Mouse (Mus musculus) right cerebral cortex, postnatal 10 days (tissue): ENCODE measurements around the gene Ap3b2.
A peak's percentile ranks its signal among the peaks of the same experiment; 100 is the strongest.
"Not testable (repeated sequence)": the region's sequence is repeated elsewhere in the genome, so short reads cannot be mapped to it uniquely, and the experiment has no call there.

Experiments
- DNase-seq, 2 experiments: peaks; one replicate each; pipeline ENCODE4 v3.0.0; 2021; ENCODE audit warnings: low spot score in 2 of 2

Gene Ap3b2

DNA sequence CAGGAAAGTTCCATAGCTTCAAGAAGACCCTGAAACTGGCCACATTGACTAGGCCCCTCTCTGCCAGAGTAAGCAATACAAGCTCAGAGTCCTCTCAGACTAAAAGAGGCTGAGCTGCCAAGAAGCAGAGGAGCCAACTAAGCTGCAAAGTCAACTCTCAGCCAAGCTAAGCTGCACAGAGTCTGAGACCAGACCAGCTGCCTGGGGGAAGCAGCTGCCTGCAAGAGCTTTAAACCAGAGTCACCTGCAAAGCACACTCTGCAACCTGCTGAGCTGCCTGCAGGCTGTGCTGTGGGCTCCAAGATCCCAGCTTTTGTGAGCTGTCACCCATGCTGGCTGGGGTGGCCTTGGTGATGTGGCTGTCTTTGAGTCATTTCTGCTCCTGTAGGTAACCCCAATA lies 15.5 kb downstream of the Ap3b2 start:
- DNase-seq: not testable (repeated sequence)

DNA sequence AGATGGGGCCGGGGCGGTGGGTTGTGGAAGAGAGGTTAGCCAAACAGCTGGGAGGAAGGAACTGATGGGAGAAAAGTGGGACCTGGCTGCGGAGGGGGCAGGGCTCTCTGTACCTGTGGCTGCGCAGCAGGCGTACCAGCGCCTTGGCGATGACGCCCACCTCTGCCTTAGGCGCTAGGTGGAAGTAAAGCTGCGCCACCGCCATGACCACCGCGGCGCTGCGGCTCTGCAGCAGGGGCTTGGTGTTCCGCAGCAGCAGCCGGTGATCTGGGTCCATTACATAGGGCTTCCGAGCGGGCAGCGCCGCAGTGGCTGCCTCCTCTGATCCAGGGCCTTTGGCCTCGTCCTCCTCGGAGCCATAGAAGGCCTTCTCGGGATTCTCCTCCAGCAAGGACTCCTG lies 16.9 kb downstream of the Ap3b2 start:
- DNase-seq: no peak

- DNase-seq: peak in 1 of 2 experiments; percentile 37
Observed at GRCm38 (mm10) chr7:81475221-81475620, 18.5 kb downstream of the Ap3b2 start.

DNA sequence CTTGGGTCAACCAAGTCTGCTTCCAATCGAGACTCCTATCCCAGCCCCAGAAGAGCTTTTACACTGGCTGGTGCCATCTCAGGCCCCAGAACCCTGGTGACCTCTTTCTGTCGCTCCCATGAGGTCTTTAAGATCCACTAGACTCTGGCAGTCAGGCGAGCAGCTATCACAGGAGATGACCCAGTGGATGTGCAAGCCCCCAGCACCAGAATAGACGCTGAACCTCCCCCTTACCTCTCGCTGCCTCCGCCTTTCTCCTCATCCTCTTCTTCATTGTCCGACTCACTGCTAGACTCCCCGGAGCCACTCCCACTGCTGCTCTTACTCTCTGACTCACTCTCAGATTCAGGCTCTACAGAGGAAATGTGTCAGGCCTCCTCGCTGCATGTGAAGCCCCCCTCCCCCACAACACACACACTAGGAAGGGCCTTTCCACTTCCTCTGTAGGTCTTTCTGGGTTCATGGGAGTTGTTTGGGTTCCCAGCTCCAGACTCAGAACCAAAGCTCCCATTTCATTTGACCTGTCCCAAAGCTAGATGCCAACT lies 28.7 kb downstream of the Ap3b2 start:
- DNase-seq: peak in 1 of 2 experiments; percentile 22

DNA sequence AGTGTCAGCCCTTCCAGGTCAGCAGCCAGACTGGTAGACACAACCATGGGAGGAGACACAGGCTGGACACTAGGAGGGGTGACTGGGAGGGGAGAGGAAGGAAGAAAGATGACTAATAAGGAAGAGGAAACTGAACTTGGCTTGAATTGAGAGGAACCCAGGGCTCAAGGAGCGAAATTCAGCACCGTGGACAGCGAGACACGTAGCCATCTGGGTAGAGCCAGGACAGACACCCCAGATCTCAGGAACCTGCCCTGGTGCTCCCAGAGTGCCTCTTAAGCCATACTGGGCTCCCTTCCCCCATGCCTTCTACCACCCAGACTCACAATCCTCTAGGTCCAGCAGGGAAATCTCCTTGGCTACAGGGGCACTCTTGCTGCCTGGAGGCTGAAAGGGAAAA lies 29.6 kb downstream of the Ap3b2 start:
- DNase-seq: peak in 1 of 2 experiments; percentile 19

DNA sequence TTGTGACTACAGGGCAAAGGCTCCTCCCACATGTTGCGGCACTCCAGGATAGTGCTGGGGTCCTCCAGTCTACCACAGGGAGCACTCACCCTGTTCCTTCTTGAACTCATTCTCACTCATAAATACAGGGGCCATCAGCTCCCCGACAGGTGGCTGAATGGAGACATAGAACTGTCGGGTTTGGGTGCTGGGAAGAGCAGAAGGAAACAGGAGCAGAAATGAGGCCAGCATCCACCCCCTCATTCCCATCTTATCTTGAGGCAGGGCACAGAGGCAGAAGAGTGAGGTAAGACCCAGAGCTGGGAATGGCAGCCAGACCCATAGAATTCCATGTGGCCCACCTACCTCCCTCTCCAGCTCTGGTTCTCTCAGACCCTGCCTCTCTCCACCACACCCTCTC lies 30.9 kb downstream of the Ap3b2 start:
- peak in 1 of 2 experiments; percentile 20 for DNase-seq

- DNase-seq: peak; percentile 77 to 79
Observed at GRCm38 (mm10) chr7:81455155-81455651, 38.5 kb downstream of the Ap3b2 start, which contains the start of gene Cpeb1. TSS of gene Cpeb1 (minus strand) at chr7:81455465.

DNA sequence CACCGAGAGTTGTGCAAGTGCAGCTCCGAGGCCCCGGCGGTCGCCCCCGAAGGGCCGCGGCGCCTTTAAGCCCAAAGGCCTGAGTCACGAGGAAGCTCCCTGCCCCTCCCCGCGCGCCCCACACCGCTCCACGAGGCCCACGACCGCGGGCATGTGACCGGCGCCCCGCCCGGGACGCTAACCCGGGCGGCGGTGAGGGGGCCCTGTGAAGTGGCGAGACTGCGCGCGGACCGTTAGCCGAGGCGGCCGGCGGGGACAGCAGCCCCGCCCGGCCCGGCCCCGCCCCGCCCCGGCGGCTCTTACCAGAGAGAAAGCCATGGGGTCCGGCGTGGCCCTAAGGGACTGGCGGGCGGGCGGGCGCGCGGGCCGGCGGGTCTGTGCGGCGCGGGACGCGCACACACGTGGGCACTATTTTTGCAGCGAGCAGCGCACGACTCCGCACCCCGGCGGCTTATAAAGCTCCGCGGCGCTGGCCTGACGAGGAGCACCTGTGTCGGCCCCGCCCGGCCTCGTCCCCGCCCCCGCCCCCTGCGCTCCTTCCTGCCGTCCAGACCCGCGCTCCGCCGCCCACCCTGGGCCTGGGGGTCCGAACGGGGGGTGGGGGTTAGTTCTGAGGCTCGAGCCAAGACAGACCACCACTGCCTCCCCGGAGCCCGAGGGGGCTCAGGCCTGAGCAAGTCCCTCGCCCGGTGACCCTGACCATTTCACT lies 39.2 kb downstream of the Ap3b2 start:
- peak; percentile 63 to 70 for DNase-seq

DNA sequence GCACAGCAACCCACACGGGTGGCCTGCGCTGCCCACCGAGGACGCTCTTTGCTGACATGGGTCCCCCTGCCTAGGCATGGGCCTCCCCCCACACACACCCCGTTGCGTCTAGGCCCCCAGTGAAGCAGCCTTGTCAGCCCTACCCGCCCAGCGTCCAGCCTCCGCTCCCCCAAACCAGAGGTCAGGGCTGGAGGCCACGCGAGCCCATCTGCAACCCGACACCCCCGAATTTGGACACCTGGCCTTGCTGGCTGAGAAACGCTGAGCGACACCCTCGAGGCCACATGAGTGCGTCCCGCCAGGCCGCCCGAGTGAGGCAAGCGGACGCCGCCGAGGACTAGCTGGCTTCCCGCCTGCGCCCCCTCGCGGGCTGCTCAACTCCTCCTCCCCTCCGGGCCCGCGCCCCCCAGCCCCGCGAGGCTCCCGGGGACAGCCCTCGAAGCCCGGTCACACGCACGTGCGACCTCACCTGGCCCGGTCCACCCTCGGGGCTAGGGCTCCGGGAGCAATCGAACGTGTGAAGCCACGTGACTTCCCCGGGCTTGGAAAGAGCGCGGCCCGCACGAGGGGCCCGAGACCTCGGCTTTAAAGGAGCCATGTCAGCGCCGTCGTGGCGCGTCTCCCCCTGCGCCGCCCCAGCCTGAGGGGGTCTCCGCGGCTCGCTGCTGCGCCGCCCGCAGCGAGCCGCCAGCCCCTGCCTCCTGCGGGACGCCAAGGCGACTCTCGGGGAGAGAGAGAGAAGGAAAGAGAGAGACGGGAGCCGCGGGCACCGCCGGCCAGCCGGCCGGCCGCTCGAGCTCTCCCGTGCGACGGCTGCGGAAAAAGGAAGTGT lies 40.1 kb downstream of the Ap3b2 start:
- peak; percentile 61 to 63 for DNase-seq

DNA sequence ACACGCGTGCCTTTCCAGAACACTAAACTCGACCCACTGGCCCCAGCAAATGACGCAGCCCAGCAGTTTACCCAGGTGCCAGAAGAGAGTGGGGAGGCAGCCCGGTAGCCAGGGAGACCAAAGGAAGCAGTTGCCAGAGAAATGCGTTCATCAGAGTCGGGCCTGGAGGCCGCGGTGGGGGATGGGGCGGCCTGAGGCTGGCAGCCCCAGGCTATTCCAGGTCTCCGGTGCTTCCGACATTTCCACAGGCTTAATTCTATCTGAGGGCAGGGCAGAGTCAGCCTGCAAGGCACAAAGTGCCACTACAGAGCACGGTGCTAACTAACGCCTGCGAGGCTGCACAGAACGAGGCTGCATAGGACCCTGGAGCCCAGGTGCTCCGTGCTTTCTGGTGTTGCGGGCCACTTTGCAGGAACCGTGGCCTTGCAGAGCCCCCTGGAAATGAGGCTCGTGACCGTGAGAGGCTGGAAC lies 40.7 kb downstream of the Ap3b2 start:
- DNase-seq: peak; percentile 49 to 52
